Mouse (Mus musculus): ENCODE results near the gene Zcrb1.
A peak's percentile ranks its signal among the peaks of the same experiment; 100 is the strongest.

Zcrb1 gene

DNA sequence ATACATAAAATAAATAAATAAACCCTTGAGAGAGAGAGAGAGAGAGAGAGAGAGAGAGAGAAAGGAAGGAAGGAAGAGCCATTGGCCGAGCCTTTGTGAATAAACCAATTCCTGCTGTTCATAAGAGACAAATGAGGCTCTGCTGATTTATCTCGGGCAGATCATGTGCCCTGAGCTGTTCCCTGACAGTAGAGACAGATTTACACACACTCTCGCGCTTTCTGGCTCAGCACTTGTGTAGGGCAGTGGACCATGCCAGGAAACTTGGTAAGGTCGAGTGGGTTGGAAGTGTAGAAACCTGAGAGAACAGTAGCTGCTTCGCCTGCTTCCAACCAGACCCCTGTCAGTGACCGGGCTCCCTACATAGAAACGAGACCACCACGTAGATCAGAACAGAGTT is 29.6 kb downstream of the Zcrb1 start:
- peak; percentile 26 to 46 for DNase-seq

- peak; percentile 54 to 65 for DNase-seq
These were observed 32.6 kb downstream of the Zcrb1 start for GRCm38 (mm10) chr15:93365561-93365960.

- DNase-seq, result no peak
These were observed 39.6 kb downstream of the Zcrb1 start for GRCm38 (mm10) chr15:93358346-93359095.

DNA sequence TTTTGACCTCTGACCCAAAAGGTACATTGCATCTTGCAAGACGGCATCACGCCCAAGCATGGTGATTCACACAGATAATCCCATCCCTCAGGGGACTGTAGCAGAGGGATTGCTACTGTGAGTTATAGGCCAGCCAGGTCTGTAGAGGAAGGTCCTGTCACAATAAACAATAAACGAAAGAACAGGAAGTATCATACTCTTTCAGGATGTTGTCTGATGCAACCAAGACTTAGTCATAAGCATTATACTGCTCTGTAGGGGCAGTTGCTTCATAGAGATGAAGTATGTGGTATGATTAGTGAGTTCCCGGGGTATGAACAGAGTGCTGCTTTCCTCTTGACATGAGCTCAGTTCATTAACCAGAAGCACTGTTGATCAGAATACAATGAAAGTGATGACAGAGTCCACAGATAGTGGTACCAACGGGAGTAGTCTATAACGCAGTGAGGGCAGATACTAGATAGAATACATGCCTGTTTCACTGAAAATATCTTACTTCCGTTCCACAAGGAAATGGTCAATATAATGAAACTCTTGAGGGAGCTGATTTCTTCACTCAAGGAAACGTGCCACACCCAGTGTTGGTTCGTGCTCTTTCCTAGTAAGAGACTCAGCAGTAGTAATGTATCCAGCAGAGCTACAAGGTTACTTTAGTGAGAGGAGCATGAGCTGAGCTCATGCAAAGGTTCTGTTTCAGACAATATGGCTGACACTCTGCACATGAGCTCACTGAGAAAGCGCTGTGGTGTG is 57.3 kb downstream of the Zcrb1 start:
- DNase-seq, result no peak

DNA sequence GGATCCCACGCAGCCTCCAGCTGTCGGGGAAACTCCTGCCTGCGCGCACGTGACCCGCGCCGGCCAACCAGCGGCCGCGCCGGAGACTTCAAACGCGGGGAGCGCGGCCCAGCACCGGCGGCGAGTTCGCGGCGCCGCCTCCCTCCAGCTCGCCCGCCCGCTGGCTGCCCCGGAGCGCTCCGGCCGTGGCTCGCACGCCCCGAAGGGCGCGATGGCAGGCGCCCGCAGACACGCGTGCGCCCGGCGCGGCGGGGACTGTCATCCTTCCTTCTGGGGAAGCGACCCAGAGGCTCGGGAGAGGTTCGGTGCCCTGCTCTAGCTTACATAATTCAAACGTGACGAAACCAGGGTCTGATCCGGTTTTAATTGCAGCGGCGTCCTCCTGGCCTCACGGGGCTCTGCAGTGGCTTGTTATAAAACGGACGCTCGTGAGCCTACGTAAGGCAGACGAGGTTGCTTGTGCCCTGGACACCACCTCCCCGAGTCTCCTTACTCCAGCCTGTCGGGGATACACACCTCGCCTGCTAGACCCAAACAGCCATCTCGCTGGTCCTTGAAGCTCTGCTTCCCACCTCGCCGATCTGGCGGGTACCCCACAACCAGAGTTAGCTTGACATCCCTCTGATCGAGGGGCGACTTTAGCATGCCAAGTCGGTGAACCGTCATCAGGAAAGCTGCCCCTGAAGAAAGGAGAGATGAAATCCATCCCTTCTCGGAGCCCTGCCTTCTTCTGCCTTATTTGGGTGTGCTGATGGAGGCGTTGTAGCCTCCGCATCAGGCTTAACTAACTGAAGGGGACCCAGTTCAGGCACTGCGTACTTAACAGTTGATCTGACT is 61.0 kb downstream of the Zcrb1 start, which contains the start of gene Yaf2:
Gene Yaf2, minus strand, starts transcription at position 11 of the 837 bp plus-strand sequence.
- DNase-seq, result peak; percentile 87 to 93

- DNase-seq, result no peak
These were observed 61.5 kb downstream of the Zcrb1 start for GRCm38 (mm10) chr15:93336658-93336924.
